Mouse (Mus musculus): ENCODE results near the gene Gm13275.
"Not testable (repeated sequence)": the region's sequence is repeated elsewhere in the genome, so short reads cannot be mapped to it uniquely, and the experiment has no call there.

DNA sequence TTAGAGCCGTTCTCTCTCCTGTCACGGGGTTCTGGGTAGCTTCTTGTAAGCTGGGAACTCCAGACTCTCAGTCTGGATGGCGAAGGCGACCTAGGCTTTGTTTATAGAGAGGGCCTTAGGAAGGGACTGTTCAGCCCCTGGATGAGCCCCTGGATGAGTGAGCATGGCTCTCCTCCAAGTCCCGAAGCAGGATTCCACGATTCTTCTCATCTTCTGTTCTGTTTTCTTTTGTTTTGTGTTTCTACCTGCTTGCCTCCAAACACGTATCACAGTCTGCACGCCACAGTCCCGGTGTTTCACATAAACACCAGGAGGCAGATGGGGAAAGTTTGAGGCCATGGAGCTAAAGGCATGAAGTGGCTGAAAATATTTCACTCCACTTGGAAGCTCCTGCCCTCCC, 35.5 kb upstream of the Gm13275 start:
- TF ChIP-seq CTCF (conservative IDR thresholded peaks at IDR 0.05; ENCODE audit: low read length); NANOG (IDR thresholded peaks at IDR 0.05; ENCODE audit: borderline replicate concordance, low read length); POU5F1 (IDR thresholded peaks at IDR 0.05; ENCODE audit: borderline replicate concordance, low read length): not testable (repeated sequence)
